Mouse (Mus musculus) C2C12 (cell line): Measurements from ENCODE around the gene Mpdu1.

Experiments used
- CEBPB ChIP-seq: IDR thresholded peaks from one replicate; pipeline ENCODE4 v1.6.1; 2011; ENCODE audit warnings: low read depth, mild to moderate bottlenecking, control low read depth, moderate library complexity
- CTCF ChIP-seq: IDR thresholded peaks from one replicate; pipeline ENCODE4 v1.5.1; 2011; ENCODE audit not compliant: control insufficient read depth, insufficient read depth, insufficient read length
- FOSL1 ChIP-seq: IDR thresholded peaks from one replicate; pipeline ENCODE4 v1.8.0; 2011; ENCODE audit warnings: mild to moderate bottlenecking, low read length; ENCODE audit not compliant: poor library complexity, insufficient read depth, severe bottlenecking
- MYOD1 ChIP-seq: IDR thresholded peaks from one replicate; pipeline ENCODE4 v1.6.1; 2011; ENCODE audit warnings: low read depth; ENCODE audit not compliant: control insufficient read depth, insufficient read length
- MYOG ChIP-seq: IDR thresholded peaks from one replicate; pipeline ENCODE4 v1.6.1; 2011; ENCODE audit not compliant: control insufficient read depth, insufficient read length; ENCODE audit errors: extremely low read depth
- USF1 ChIP-seq: IDR thresholded peaks from one replicate; pipeline ENCODE4 v1.6.1; 2011; ENCODE audit warnings: low read depth, mild to moderate bottlenecking, control low read depth, moderate library complexity

DNA sequence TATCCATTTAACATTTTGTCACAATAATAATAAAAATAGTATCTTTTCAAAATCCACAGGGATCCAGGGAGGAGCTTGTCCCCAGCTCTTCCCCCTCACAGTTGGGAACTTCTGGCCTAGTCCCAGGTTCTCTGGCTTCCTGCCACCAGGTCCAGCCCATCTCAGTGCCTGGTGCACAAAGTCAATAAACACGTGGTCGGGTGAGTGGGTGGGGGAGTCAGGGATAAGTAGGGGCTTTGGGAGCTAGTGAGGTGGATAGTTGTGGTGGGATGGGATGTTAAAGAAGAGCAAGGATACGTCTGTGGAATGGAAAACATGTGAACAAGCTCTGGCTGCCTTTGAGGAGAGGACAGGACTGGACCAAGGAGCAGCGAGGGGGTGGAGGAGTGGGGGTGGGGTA, 23.9 kb upstream of the Mpdu1 start:
- TF ChIP-seq FOSL1: no peak
- TF ChIP-seq CTCF: no peak
- TF ChIP-seq USF1: no peak
- TF ChIP-seq CEBPB: no peak
- TF ChIP-seq MYOG: no peak
- no peak for TF ChIP-seq MYOD1
